Mouse (Mus musculus) E14TG2a.4 (cell line): ENCODE measurements around the gene Olfr66.

Experiments
- CTCF ChIP-seq: conservative IDR thresholded peaks from 2 replicates; pipeline ENCODE4 v1.5.1; 2014; ENCODE audit warnings: low read length
- NANOG ChIP-seq: IDR thresholded peaks from 2 replicates; pipeline ENCODE4 v1.6.1; 2014; ENCODE audit warnings: borderline replicate concordance, low read length, mixed read lengths
- POU5F1 ChIP-seq: IDR thresholded peaks from 2 replicates; pipeline ENCODE4 v1.6.1; 2014; ENCODE audit warnings: low read length, borderline replicate concordance

- TF ChIP-seq CTCF, result no peak
- no peak for TF ChIP-seq POU5F1
- TF ChIP-seq NANOG, result no peak
Observed at GRCm38 (mm10) chr7:103903187-103903586, 17.1 kb upstream of the Olfr66 start, which contains the start of gene Olfr65.
